Mouse (Mus musculus) erythroblast, embryonic 14.5 days (primary cell): ENCODE results near the gene Ism2.

ENCODE experiments used
- GATA1 ChIP-seq: IDR thresholded peaks from 2 replicates; pipeline ENCODE4 v1.6.1; 2012; ENCODE audit warnings: low read length, inconsistent platforms, mixed read lengths
- TAL1 ChIP-seq: IDR thresholded peaks from 3 replicates; pipeline ENCODE4 v1.6.1; 2012; ENCODE audit warnings: low read length, inconsistent platforms, mixed read lengths

- no peak for TF ChIP-seq GATA1
- no peak for TF ChIP-seq TAL1
Observed at GRCm38 (mm10) chr12:87333794-87334193, 34.3 kb upstream of the Ism2 start.
